Mouse (Mus musculus) olfactory bulb, adult 2 months (tissue): ENCODE data around the gene Cybc1.

Experiments
- CTCF ChIP-seq: fragments of 200-500 bp; IDR thresholded peaks from 2 replicates; pipeline ENCODE4 v1.5.1; 2012; ENCODE audit warnings: low read depth, mild to moderate bottlenecking, low read length, moderate library complexity; ENCODE audit not compliant: insufficient read depth
- POLR2A ChIP-seq: fragments of 200-500 bp; IDR thresholded peaks from 2 replicates; pipeline ENCODE4 v1.6.1; 2012; ENCODE audit warnings: mild to moderate bottlenecking, low read depth, low read length, moderate library complexity; ENCODE audit not compliant: insufficient read depth

GRCm38 (mm10) chr11:121229018-121229439 is at the start of gene Cybc1:
- TF ChIP-seq CTCF: no peak; the same call in 1 of the 2 replicates
- peak; percentile 20; the same call in 1 of the 2 replicates for TF ChIP-seq POLR2A
